Mouse (Mus musculus) CH12.LX (cell line): Measurements from ENCODE around the gene Psmb8.

Source experiments
- CHD2 ChIP-seq: IDR thresholded peaks from 2 replicates; pipeline ENCODE4 v1.6.1; 2011; ENCODE audit warnings: low read length, improper control_type of control experiment
- CTCF ChIP-seq, 2 experiments: IDR thresholded peaks in 1 of 2; conservative IDR thresholded peaks in 1 of 2; 2 replicates each; pipeline ENCODE4 v1.5.1; 2011 to 2012; ENCODE audit warnings: low read depth in 2 of 2, low read length in 2 of 2, improper control_type of control experiment in 1 of 2, inconsistent platforms in 1 of 2, mild to moderate bottlenecking in 1 of 2, moderate library complexity in 1 of 2
- EP300 ChIP-seq: IDR thresholded peaks from 2 replicates; pipeline ENCODE4 v1.6.1; 2011; ENCODE audit warnings: low read length, improper control_type of control experiment
- MAZ ChIP-seq: IDR thresholded peaks from 2 replicates; pipeline ENCODE4 v1.6.1; 2012; ENCODE audit warnings: low read depth, mild to moderate bottlenecking, inconsistent platforms, low read length, improper control_type of control experiment, moderate library complexity
- MXI1 ChIP-seq: IDR thresholded peaks from 2 replicates; pipeline ENCODE4 v1.6.1; 2011; ENCODE audit warnings: mild to moderate bottlenecking, low read depth, low read length, improper control_type of control experiment
- POLR2A ChIP-seq: IDR thresholded peaks from 2 replicates; pipeline ENCODE4 v1.6.1; 2011; ENCODE audit warnings: low read depth, mild to moderate bottlenecking, improper control_type of control experiment, low read length
- RCOR1 ChIP-seq: conservative IDR thresholded peaks from 2 replicates; pipeline ENCODE4 v1.6.1; 2012; ENCODE audit warnings: low read depth, mild to moderate bottlenecking, inconsistent platforms, low read length, improper control_type of control experiment
- USF1 ChIP-seq: IDR thresholded peaks from 2 replicates; pipeline ENCODE4 v1.6.1; 2014; ENCODE audit warnings: low read depth, mild to moderate bottlenecking, inconsistent platforms, low read length, improper control_type of control experiment
- ZMIZ1 ChIP-seq: IDR thresholded peaks from 2 replicates; pipeline ENCODE4 v1.6.1; 2012; ENCODE audit warnings: low read depth, mild to moderate bottlenecking, inconsistent platforms, low read length, improper control_type of control experiment
- ZNF384 ChIP-seq: IDR thresholded peaks from 2 replicates; pipeline ENCODE4 v1.6.1; 2012; ENCODE audit warnings: low read depth, low read length, improper control_type of control experiment, inconsistent platforms

DNA sequence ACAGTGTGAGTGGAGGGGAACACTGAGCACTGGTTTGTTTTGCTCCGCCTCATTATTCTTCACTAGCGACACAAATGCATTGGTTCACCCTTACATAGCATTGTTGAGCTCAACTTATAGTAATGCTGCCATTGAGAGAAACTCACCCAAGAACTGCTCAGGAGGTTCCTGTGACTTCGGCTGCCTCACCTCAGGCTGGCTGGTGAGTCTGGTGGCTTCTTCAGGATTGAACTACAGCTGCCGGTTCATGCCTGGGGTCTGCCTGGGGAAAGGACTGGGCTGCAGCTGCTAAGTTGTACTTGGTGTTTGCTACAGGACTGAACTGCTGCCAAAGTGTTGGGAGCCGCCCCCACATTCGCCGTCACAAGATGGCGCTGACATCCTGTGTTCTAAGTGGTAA lies 27.9 kb downstream of the Psmb8 start:
- TF ChIP-seq CTCF (conservative IDR thresholded peaks at IDR 0.05 in 1 of 2, IDR thresholded peaks at IDR 0.05 in 1 of 2; ENCODE audit: low read depth in 2 of 2, low read length in 2 of 2) (no peak), EP300 (no peak), MXI1 (no peak), CHD2 (no peak), USF1 (no peak), MAZ (no peak), RCOR1 (no peak), POLR2A (no peak), ZMIZ1 (no peak), ZNF384 (no peak)
